Mouse (Mus musculus): ENCODE results near the gene Cst9.

Cst9 gene

GRCm38 (mm10) chr2:148834912-148835311, at the start of gene Cst9:
Gene Cst9 (plus strand): TSS chr2:148835147.
- DNase-seq (ENCODE audit: low spot score): no peak

GRCm38 (mm10) chr2:148789142-148789541, 45.8 kb upstream of the Cst9 start, which contains the start of gene Cst12:
Gene Cst12 (plus strand): TSS chr2:148789361.
- DNase-seq (ENCODE audit: low spot score): no peak

GRCm38 (mm10) chr2:148798485-148798884, 36.5 kb upstream of the Cst9 start, which contains the start of gene Cst8:
Gene Cst8 (plus strand): TSS chr2:148798785.
- DNase-seq (ENCODE audit: low spot score): no peak

- no peak for DNase-seq (ENCODE audit: low spot score)
Measured at GRCm38 (mm10) chr2:148801491-148801921, 33.4 kb upstream of the Cst9 start.

- DNase-seq (ENCODE audit: low spot score): no peak
Measured at GRCm38 (mm10) chr2:148806696-148807095, 28.3 kb upstream of the Cst9 start.

GRCm38 (mm10) chr2:148819909-148820308, 15.0 kb upstream of the Cst9 start, which contains the start of gene Cst13:
Gene Cst13 (plus strand): TSS chr2:148820081.
- DNase-seq (ENCODE audit: low spot score): no peak

- no peak for DNase-seq (ENCODE audit: low spot score)
Measured at GRCm38 (mm10) chr2:148825986-148826385, 9.0 kb upstream of the Cst9 start.

GRCm38 (mm10) chr2:148838075-148838777, 3.3 kb downstream of the Cst9 start:
- no peak for DNase-seq (ENCODE audit: low spot score)

- no peak for DNase-seq (ENCODE audit: low spot score)
Measured at GRCm38 (mm10) chr2:148839224-148839623, 4.3 kb downstream of the Cst9 start.

GRCm38 (mm10) chr2:148851116-148851906, 16.4 kb downstream of the Cst9 start:
- DNase-seq (ENCODE audit: low spot score): peak; percentile 82

GRCm38 (mm10) chr2:148856630-148857400, 21.9 kb downstream of the Cst9 start:
- no peak for DNase-seq (ENCODE audit: low spot score)

- DNase-seq (ENCODE audit: low spot score): no peak
Measured at GRCm38 (mm10) chr2:148857506-148857905, 22.6 kb downstream of the Cst9 start.

GRCm38 (mm10) chr2:148860993-148861392, 26.0 kb downstream of the Cst9 start:
- DNase-seq (ENCODE audit: low spot score): no peak

- no peak for DNase-seq (ENCODE audit: low spot score)
Measured at GRCm38 (mm10) chr2:148861693-148862092, 26.7 kb downstream of the Cst9 start.

GRCm38 (mm10) chr2:148864966-148865365, 30.0 kb downstream of the Cst9 start, which contains the start of gene 9230104L09Rik:
Gene 9230104L09Rik (minus strand): TSS chr2:148865038.
- no peak for DNase-seq (ENCODE audit: low spot score)

- DNase-seq (ENCODE audit: low spot score): no peak
Measured at GRCm38 (mm10) chr2:148868959-148869358, 34.0 kb downstream of the Cst9 start.

GRCm38 (mm10) chr2:148870526-148870925, 35.6 kb downstream of the Cst9 start:
- DNase-seq (ENCODE audit: low spot score): no peak

- DNase-seq (ENCODE audit: low spot score): no peak
Measured at GRCm38 (mm10) chr2:148872860-148873259, 37.9 kb downstream of the Cst9 start.

- DNase-seq (ENCODE audit: low spot score): no peak
Measured at GRCm38 (mm10) chr2:148874224-148874616, 39.3 kb downstream of the Cst9 start.

GRCm38 (mm10) chr2:148874617-148875334, 39.8 kb downstream of the Cst9 start:
- DNase-seq (ENCODE audit: low spot score): peak; percentile 57

- peak; percentile 92 for DNase-seq (ENCODE audit: low spot score)
Measured at GRCm38 (mm10) chr2:148875335-148875811, 40.4 kb downstream of the Cst9 start, which contains the start of gene Cst3. Gene Cst3 (minus strand): TSS chr2:148875692.

Measured in embryo, embryonic 10 days (tissue).